Mouse (Mus musculus) erythroid progenitor cell, adult 5-6 weeks (primary cell): Measurements from ENCODE around the gene Mn1. TPM values are rescaled to one million over a fixed set of nuclear protein-coding genes. Genes with fewer than 3 reads are reported as not detected.

Source experiments
- ATAC-seq: replicated peaks from 2 replicates; pipeline ENCODE4 v1.8.0; 2016; ENCODE audit warnings: moderate number of reproducible peaks, mild to moderate bottlenecking, moderate TSS enrichment, inconsistent platforms; ENCODE audit not compliant: poor library complexity, low FRiP score, severe bottlenecking
- total RNA-seq, 2 experiments: library from RNA; stranded (forward) in 1 of 2; stranded (reverse) in 1 of 2; fragments of 150-400 nt in 1 of 2; fragments of 186-747, 209-891 nt in 1 of 2; gene quantifications; 2 replicates each; pipeline versions ENCODE4 v1.2.3 to v1.2.4; 2015 to 2017; ENCODE audit warnings: low replicate concordance in 2 of 2

The Mn1 gene
- total RNA-seq, 2 experiments from 2014 or later, result not detected

DNA sequence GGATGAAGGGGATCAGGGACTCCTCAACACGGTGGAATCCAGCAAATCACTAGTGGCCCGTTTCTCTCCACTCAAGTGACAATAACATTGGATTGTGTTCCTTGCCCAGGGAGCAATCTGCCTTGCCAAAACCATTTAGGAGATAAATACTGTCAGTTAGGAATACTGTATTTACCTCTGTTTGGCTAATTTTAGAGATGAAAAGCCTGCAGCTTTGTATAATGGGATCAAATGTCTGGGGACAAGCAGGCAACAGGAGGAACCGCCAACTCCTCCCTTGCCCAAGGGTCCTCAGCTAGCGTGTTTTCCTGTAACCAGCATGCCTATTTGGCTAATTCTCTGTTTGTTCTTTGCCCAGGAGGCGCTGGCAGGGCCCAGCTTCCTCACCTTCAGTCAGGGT, 9.1 kb downstream of the Mn1 start:
- no peak for ATAC-seq

DNA sequence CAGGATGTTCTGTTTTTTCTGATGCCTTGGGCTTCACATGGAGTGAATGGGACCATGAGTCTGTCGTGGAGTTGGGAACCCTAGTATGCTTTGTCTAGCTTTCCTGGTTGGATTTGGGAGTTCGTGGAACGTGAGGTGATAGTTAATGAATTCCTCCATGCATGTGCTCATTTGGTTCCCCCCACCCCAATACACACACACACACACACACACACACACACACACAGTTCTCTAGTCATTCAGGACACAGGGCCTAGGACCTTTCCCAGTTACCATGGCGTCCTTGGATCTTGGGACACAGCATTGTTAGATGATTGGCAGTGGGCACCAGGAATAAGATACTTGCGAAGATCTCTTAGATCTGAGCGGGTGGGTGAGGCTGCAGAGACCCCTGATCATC, 11.7 kb downstream of the Mn1 start:
- ATAC-seq, result no peak

DNA sequence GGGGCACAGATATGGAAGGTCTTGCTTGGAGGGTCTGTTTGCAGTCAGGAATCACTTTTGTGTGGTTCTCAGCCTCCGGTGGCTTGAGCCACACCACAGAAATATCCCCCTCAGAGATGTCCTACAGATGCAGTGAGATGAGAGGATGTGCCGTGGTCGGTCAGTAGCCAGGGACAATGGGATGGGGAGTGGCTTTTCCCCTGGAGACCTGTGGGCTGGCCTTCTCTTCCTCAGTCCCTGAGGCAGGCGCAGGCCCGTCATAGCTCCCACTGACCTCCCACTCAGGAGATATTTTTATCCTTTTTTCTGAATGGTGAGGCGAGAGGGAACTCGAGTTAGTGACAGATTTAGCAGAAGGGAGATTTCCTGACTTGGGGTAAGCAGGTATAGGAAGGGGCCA, 12.6 kb downstream of the Mn1 start:
- no peak for ATAC-seq

DNA sequence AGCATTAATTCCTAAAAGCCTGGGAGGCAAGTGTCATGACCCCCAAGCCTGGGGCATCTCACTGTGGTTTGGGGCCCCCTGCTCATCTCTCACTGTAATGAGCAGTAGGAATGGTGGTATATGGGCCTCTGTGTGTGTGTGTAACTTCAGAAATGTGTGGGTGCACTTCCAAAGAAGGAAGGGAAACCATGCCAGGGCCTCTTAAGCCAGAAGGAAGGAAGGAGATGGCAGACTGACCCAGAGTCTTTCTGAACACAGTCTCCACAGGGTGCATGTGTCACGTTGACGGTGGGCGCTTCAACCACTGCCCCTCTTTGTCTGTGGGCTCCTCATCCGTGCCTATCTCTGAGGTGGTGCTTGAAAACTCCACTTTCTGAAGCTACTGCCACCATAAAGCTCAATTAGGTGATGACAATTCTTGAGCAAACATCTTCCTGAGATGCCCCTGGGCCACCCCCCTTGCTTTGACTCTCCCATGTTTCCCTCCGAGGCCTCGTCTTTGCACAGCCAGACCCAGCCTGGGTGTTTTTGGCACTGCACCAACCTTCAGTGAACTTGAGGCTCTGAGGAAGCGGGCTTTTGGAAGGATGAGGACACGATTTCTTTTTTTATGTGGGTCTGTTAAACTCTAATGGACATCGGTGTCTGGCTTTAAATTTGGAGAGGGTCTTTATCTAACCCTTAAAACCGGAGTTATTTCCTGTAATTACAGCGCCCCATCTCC, 14.0 kb downstream of the Mn1 start:
- ATAC-seq, result no peak

DNA sequence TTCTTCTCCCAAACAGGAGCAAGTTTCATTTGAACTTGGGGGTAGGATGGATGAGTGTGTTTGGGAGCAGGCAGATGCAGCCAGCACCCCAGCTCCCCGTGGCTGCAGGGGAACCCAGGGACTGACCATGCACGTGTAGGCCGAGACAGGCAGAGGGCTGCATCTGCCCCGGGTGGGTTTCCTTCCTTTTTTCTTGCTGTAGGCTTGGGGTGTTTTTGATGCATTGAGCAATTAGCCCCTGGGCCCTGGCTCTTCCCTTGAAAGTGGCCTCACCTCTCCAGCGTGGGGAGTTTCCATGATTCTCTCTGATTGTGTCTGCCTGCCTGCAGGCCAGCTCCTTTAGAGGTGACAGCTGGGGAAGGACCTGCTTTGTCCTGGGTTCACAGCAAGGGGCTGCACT, 15.7 kb downstream of the Mn1 start:
- ATAC-seq, result no peak

DNA sequence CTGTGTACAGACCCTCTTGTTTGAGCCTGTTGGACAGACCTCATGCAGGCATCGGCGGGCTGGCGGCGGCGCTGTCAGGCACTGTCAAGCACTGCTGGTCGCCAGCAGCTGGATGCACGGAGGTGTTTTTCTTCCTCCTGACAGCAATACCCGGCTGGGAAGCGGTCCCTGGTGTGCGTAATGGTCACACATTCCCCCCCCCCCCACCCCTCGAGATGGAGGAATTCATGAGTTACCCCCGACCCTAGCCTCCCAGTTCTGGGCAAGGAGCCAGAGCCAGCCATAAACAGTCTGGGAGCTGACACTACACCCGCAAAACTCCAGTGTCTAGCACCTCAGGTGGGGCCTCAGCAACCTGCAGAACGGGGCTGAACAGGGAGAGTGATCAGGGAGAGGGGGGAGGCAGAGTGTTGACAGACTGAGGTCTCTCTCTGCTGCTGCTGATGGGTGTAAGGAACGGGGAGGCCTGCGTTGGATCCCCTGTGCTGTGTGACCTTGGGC, 17.2 kb downstream of the Mn1 start:
- ATAC-seq, result no peak

DNA sequence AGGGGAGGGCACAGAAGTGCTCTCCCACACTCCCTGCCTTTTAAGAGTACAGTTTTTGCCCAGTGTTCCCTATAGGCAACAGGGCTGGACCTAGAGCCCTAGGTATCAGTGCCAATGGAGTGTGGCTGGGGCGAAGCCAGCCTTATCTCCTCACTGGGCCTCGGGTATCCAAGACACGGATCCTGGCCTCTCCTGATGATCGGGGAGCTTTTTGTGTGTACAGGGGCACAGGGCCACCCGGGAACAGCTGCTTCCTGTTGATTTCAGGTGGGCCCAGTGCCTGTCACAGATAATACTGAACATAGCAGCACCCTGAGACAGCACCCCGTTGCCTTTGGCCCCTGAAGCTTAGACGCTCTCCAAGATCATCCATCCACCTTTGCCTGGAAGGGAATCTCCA, 19.1 kb downstream of the Mn1 start:
- ATAC-seq, result no peak

DNA sequence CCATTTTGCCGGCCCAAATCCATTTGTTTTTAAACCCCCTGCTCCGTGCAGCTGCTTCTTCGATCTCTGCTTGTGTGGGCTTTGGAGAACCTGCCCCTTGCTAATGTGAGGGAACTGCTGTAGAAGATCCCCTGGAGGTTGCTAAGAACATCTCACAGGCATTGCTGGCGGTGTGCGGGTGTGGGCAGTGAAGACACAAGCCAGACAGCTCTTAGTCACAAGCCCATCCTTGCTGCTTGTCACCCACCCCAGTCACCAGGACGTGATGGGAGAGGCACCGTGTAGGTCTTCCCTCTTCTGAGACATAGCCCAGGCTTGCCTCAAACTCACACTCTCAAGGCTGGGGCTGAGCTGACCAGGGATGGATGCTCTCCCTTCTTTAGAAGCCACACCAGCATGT, 20.0 kb downstream of the Mn1 start:
- no peak for ATAC-seq

DNA sequence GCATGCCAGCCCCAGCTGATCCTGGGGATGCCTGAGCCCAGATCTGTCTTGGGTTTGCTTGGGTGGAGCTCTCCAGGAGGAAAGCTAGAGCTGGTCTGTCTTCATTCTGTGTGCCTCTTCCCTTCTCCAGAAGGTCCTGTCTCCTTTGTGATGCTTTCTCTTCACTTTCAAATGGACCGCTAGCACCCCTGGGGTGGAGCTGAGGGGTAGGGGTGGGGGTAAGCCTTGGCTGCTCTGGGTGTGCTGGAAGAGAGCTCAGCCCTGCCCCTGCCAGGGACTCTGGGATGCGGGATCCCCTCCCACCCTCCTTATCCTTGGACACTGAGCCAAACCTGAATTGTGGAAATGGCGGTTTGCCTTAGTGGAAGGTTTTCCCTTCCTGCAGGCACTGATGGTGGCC, 21.2 kb downstream of the Mn1 start:
- ATAC-seq, result no peak

DNA sequence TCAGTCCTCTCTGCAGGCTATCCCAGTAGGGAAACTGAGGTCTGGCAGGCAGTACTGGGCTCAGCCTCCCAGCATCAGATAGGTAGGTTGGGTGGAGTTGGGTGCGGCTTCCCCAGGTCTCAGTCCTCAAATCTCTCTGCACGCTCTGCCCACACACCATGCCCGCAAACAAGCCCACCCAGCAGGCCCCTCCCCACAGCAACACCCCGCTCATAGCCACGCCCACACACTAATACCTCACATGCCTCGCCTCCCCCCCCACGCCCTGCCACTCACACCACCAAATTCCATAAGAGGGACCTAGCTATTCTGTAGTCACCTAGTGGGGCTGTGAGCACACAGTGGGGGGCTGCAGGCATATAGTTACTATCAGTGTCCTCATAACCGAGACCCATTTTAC, 21.7 kb downstream of the Mn1 start:
- ATAC-seq, result no peak

DNA sequence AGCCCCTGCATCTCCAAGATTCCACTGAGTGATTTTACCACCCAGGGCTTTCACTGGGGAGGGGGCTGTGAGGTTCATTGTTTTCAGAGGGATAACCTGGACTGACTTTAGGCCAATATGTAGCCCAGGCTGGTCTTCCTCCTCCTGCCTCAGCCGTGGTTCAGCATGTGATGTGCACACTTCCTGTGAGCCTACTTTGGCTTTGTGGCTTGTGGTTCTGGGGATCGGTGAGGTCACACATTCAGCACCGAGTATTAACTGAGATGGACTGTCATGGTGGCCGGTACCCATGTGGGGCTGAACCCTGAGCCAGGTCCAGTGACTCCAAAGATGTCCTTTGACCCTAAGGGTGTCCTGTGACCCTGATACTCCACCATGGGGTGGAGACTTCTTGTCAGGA, 23.1 kb downstream of the Mn1 start:
- no peak for ATAC-seq

DNA sequence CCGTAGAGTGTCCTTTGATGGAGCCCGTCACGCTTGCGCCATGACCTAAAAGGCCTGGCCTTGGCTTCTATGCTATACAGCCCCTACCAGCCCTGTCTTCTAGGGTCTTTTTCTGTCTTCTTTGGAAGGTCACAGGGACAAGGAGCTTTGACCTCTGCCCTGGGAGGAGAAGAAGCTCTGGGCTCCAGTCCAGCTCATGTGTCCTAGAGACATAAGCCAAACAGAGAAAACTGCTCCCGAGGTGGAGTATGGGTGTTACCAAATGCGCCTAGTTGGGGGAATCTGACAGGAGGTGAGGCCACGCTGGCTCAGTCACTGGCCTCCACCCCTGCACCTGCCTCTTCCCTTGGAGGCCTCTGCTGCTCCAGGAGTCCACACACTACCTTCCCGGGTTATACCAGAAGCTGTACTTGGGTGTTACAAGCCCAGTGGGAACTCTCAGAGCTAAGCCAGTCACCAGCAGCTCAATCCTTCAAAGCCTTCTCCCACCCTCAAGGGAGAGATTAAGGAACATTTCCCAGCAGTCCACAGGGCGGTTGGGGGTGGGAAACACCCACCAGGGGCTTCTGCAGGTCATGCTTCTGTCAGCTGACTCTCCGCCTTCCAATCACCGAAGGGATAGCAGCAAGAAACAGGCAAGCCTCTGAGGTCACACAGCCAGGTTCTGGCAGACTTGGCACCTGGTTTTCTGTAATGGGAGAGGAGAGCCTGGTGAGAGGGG, 25.1 kb downstream of the Mn1 start:
- ATAC-seq, result no peak

DNA sequence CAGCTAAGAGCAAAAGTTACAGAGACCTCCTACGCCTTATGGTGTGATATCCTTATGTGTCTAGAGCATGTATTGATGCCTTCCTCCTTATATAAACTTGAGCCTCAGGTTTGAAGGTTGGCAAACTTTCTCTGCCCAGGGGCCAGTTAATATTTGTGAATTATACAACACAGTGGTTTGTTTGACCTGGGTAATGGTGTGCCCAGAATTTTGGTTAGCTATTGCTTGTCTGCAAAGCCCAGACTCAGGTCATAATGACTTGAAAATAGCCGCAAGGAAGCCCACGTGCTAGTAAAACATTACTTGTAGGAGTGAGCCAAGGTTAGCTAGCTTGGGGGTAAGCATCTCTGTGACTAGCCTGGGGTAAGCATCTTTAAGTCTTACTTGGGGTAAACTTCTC, 26.5 kb downstream of the Mn1 start:
- ATAC-seq, result no peak

DNA sequence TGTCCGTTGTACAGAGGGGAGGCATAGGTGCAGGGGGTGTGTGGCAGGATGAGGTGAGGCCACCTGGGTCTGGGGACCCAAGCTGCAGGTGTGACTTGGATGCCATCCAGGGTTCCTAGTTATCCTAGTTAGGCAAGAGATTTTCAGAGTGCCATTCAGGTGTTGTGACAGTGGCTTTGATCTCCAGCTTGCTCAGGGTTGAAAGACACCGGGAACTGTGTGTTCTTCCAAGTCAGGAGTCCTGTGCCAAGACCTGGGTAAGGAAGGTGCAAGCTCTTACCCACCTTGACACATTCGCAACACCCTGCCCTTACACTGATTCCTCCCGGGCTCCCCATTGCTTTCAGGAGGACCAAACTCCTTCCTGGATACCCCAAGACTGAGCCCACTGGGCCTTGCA, 27.2 kb downstream of the Mn1 start:
- no peak for ATAC-seq

DNA sequence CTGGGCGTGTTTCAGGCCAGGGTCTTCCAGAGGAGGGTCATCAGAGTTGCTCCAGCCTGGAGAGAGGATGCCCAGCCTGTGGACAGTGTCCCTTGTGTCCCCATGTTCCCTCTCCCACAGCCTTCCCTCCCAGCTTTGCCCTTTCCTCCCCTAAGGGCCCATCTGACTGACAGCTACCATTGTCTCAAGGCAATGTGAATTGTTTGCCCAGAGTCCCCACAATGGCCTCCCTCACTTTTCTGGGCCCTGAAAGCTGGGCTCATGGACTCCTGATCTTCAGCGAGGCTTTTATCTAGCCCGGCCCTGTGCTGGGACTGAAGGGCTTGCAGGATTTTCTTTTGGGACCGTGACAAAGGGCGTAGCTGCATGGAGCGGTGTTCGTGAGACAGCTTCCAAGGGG, 29.5 kb downstream of the Mn1 start:
- ATAC-seq, result no peak

DNA sequence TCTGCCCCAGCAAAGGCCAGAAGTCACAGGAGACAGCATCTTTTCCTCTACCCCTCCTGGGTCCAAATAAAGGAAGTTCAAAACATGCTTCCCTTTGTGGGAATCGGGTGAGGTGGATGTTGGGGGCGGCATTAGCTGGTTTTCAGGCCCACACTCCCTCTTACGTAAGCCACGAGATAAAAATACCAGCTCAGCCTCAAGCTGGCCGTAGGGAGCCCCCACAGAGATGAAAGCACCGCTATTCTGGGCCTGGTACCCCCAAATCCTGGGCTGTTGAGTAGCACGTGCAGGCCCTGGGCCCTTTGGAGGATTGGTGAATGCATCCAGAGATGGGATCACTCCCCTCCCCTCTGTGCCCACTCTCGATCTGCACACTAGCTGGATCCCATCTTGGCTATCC, 32.5 kb downstream of the Mn1 start:
- ATAC-seq, result no peak

DNA sequence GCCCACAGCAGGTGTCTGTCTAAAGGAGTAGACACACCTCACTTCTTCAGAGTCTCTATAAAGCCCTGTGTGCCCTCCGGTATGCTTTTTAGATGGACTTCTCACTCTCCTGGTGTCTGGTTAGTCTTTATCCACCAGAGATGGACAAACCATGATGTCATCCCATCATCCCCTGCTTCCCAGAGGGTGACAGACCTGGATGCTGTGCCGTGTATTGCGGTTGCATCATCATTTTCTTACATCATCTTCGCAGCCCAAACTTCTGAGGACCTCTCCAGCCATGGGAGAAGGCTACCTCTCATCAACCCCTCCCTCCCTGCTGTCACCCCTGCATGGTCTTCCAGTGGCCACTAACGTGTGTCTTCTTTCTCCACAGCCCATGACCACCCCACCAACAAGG, 37.1 kb downstream of the Mn1 start:
- no peak for ATAC-seq

DNA sequence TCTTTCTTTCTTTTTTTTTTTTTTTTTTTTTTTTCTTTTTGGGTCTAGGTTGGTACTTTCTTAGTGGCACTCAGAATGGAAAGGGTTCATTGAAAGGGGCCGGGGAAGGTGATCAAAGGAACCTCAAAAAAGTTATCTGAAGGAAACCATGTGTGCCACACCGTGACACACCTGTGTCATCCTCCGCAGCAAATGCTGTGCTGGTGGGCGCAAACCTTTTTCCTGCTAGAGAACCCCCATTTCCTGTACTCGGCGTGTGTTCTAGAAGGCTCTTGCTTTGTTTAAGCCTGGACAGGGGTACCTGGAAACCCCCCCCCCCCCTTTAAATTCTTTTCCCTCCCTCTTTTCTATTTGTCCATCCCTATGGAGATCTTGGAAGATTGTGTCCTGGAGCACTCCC, 37.7 kb downstream of the Mn1 start:
- ATAC-seq, result no peak

DNA sequence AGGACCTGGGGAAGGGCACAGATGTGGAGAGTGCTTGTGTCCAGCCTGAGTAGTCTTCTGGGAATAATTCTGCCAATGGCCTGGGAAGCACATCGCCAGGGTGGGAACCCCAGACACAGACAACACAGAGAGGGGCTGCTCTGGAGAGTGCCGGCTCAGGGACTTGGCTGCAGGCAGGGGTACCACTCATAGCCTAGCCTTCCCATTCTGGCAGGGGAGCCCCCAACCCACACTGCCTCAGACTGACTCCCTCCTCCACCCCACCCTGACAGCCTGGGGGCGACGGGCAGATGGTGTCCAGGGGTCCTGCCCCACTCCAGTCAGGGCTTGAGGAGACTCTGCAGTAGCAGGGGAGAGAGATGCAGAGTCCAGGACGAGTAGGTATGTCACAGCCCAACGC, 41.5 kb downstream of the Mn1 start:
- no peak for ATAC-seq

DNA sequence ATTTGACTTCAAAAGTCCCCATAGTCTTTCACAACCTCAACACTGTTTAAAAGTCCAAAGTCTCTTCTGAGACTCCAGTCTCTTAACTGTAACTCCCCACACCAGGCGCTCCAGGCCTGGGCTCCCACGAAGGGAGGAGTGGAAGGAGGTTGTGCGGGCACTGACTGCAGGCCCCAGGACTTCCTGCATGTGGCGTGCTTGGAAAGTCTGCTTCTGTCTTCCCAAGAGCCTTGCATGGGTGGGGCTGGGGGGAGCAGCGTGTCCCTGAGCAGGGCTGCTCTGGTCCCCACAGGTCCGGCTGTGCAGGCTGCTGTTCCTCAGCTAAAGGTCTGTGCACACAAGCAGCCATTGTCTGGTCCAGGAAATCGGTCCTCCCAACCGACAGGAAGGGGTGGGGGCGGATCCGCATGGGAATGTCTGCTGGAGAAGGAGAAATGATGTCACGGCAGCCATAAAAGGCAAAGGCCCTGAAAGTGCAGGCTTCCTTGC, 48.7 kb downstream of the Mn1 start:
- ATAC-seq, result no peak

DNA sequence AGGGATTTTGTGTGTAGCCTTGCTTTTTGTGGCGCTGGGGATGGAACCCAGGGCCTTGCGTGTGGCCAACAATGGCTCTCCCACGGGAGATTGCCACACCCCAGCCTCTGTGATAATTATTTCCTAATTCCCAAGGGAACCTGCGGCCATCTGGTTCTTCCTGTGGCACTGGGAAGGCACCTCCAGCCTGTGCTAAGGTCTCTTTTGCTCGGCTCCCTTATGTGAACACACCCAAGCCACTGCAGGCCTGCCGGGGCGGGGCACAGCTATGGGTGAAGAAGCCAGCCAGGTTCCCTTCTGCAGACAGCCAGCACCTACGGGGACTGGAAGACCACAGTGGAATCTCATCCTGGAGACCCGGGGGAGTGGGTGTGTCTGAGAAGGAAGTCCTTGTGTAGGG, 49.3 kb downstream of the Mn1 start:
- ATAC-seq, result no peak

DNA sequence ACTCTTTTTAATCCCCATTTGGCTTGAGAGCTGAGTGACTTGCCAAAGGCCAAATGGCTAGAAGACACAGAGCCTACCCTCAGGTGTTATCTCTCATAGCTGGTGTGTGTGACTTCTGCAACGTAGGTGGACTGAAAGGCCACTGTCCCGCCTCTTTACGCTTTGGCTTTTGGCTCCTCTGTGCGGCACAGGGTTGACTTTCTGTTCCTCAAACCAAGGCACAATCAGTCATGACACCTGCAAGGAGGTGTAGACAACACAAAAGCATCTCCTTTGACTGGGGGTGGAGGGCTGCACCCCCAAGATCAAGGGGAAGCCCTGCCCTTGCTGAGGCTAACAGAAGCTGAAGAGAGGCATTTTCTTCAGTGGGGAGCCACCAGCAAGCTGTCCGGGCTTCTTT, 50.5 kb downstream of the Mn1 start:
- no peak for ATAC-seq
